Mouse (Mus musculus) kidney, adult 2 months (tissue): ENCODE results near the gene Tbcd.

Experiments
- CTCF ChIP-seq: fragments of 200-500 bp; conservative IDR thresholded peaks from 2 replicates; pipeline ENCODE4 v1.5.1; 2011; ENCODE audit warnings: low read depth, mild to moderate bottlenecking, control low read depth, low read length, moderate library complexity, mixed read lengths; ENCODE audit not compliant: insufficient read depth, insufficient read length
- POLR2A ChIP-seq: fragments of 200-500 bp; IDR thresholded peaks from one replicate; pipeline ENCODE4 v1.6.1; 2011; ENCODE audit warnings: low read depth, low read length, control low read depth

DNA sequence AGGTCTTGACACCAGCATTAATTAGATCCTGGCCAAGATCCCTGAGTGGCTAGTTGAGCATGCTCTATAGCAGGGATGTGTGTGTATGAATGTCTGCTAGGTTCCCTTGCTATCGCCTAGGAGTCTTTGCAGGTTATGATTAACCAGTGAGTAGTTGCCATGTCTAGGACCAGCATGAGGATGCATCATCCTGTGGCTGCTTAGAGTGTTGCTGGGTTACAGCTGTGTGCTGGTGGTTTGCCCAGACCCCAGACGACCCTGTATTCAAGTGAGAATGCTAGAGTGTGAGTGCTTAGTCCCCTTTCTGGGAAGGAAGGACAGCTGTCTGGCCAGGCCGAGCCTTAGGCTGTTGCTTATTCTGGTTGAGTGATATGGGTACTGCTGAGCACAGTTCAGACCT lies 106.8 kb downstream of the Tbcd start:
- TF ChIP-seq CTCF, result no peak
- TF ChIP-seq POLR2A, result no peak
